Mouse (Mus musculus) liver, embryonic 13.5 days (tissue): ENCODE measurements around the gene Rtkn2. TPM values are rescaled to one million over a fixed set of nuclear protein-coding genes. Genes with fewer than 3 reads are reported as not detected.

Experiments used
- ATAC-seq: fragments of 200-750 bp; cut with Nextera tagmentation; 2 replicates; pipeline ENCODE4 v1.8.0; 2017; ENCODE audit warnings: low read depth, mild to moderate bottlenecking, moderate number of reproducible peaks, moderate library complexity
- DNase-seq: peaks from one replicate; pipeline ENCODE4 v3.0.0; 2022
- H3K27ac ChIP-seq: fragments of 300-500 bp; sonication (generic); 2 replicates; pipeline ENCODE4 v1.5.1; 2015; ENCODE audit warnings: moderate library complexity, mild to moderate bottlenecking, inconsistent platforms
- H3K27me3 ChIP-seq: fragments of 300-500 bp; sonication (generic); 2 replicates; pipeline ENCODE4 v1.6.1; 2015; ENCODE audit warnings: mild to moderate bottlenecking, inconsistent platforms
- H3K36me3 ChIP-seq: fragments of 300-500 bp; sonication (generic); 2 replicates; pipeline ENCODE4 v1.6.1; 2015; ENCODE audit warnings: mild to moderate bottlenecking, inconsistent platforms
- H3K4me1 ChIP-seq: fragments of 300-500 bp; sonication (generic); replicated peaks from 2 replicates; pipeline ENCODE4 v1.6.1; 2015; ENCODE audit warnings: inconsistent platforms
- H3K4me2 ChIP-seq: fragments of 300-500 bp; sonication (generic); 2 replicates; pipeline ENCODE4 v1.6.1; 2015; ENCODE audit warnings: inconsistent platforms, mild to moderate bottlenecking, moderate library complexity
- H3K4me3 ChIP-seq: fragments of 300-500 bp; sonication (generic); replicated peaks from 2 replicates; pipeline ENCODE4 v1.5.1; 2015; ENCODE audit warnings: mild to moderate bottlenecking, inconsistent platforms
- H3K9ac ChIP-seq: fragments of 300-500 bp; sonication (generic); 2 replicates; pipeline ENCODE4 v1.6.1; 2015; ENCODE audit warnings: mild to moderate bottlenecking, inconsistent platforms
- H3K9me3 ChIP-seq: fragments of 300-500 bp; sonication (generic); replicated peaks from 2 replicates; pipeline ENCODE4 v1.6.1; 2016; ENCODE audit warnings: inconsistent platforms
- WGBS: fragments of 180-500 bp; shearing (Covaris S2); methylation state at CpG from one replicate; pipeline ENCODE4 v1.1.7; 2015; ENCODE audit not compliant: insufficient replicate concordance; 5-methylcytosine and 5-hydroxymethylcytosine counted together
- polyA plus RNA-seq: library from polyadenylated mRNA; unstranded; fragments of >200 nt; fragmentation: Nextera tagmentation; extraction: Ambion mirVana; gene quantifications from 2 replicates; pipeline ENCODE4 v1.2.1, GENCODE M21; 2015

Gene Rtkn2
- polyA plus RNA-seq, 1 experiment from 2014 or later, result 1.8 TPM

GRCm38 (mm10) chr10:68020755-68021154, 41.4 kb downstream of the Rtkn2 start:
- Histone ChIP-seq H3K4me2 (no peak overlapping the region), H3K36me3 (peaks cover 9% of the 10 kb centered on the region), H3K4me1 (no peaks in the 10 kb centered on the region), H3K27ac (no peak overlapping the region), H3K4me3 (no peak overlapping the region), H3K9me3 (no peaks in the 10 kb centered on the region; the same call in 1 of the 2 replicates), H3K9ac (no peak overlapping the region), H3K27me3 (no peaks in the 10 kb centered on the region)
- ATAC-seq (no peak), DNase-seq (no peak)
- WGBS, result 75% methylated on average over 2 of the region's 2 CpGs

GRCm38 (mm10) chr10:68025660-68026059, 46.3 kb downstream of the Rtkn2 start:
- H3K4me1 ChIP-seq, result no peaks in the 10 kb centered on the region
- H3K9ac ChIP-seq, result no peak overlapping the region
- DNase-seq (no peak), ATAC-seq (no peak)
- no peaks in the 10 kb centered on the region for H3K9me3 ChIP-seq
- no peak overlapping the region for H3K27ac ChIP-seq
- H3K4me3 ChIP-seq, result no peak overlapping the region
- WGBS, result 68% methylated on average over 3 of the region's 3 CpGs
- H3K36me3 ChIP-seq, result no peaks in the 10 kb centered on the region
- no peak overlapping the region for H3K4me2 ChIP-seq
- H3K27me3 ChIP-seq, result no peaks in the 10 kb centered on the region

DNA sequence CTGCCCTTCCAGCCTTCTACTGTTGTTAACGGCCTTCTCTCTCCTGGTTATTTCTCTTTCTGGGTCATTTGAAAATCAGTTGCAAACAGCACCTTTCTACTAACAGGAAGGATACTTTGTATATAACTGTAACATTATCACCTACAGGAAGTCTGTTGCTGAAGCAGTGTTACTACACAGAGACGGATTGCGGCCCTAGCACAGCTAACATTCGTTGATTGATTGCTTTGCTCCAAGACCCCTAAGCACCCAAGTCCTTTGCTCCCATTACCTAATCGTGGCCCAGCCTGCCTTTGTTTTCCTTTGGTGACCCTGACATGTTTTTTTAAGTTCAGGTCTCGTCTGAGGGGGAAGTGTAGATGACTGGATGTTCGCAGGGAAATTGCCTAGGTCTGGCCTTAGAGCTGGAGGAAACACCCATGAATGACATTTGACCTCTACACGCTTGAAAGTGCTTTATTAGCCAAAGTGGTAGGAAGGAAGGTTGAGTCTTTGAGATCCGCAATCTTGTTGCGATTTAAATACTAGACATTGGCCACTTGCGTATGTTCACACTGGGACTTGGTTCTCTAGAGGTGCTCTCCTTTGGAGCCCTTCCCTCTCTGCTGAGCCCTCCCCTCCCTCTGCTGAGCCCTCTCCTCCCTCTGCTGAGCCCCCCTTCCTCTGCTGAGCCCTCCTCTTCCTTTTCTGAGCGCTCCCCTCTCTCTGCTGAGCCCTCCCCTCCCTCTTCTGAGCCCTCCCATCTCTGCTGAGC, 49.1 kb downstream of the Rtkn2 start:
- H3K27ac ChIP-seq, result no peak overlapping the region
- ATAC-seq (peak; percentile 45; the same call in 1 of the 2 replicates), DNase-seq (no peak)
- H3K9me3 ChIP-seq, result no peaks in the 10 kb centered on the region
- WGBS, result 56% methylated on average over 12 of the region's 12 CpGs
- no peaks in the 10 kb centered on the region for H3K4me1 ChIP-seq
- no peak overlapping the region for H3K9ac ChIP-seq
- H3K36me3 ChIP-seq, result no peaks in the 10 kb centered on the region
- no peak overlapping the region for H3K4me2 ChIP-seq
- no peak overlapping the region for H3K4me3 ChIP-seq
- H3K27me3 ChIP-seq, result no peaks in the 10 kb centered on the region

DNA sequence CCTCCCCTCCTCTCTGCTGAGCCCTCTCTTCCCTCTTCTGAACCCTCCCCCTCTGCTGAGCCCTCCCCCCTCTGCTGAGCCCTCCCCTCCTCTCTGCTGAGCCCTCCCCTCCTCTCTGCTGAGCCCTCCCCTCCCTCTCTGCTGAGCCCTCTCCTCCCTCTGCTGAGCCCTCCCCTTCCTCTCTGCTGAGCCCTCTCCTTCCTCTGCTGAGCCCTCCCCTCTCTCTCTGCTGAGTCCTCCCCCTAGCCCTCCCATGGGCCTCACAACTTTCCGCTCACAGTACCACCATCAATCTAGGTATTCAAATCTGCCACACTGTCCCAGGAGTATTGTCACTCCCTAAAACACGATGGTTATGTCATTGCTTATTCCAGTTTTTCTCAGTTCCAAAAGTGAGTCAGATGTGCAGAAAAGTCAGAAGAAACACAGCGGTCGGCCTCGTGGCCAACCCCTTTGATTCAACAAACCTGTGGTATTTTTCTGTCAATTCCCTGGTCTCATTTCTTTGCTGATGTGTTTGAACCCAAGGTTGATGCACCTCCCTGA, 49.8 kb downstream of the Rtkn2 start:
- H3K4me3 ChIP-seq, result no peak overlapping the region
- H3K9ac ChIP-seq, result no peak overlapping the region
- no peak overlapping the region for H3K4me2 ChIP-seq
- no peaks in the 10 kb centered on the region for H3K36me3 ChIP-seq
- 73% methylated on average over 5 of the region's 5 CpGs for WGBS
- no peak overlapping the region for H3K27ac ChIP-seq
- ATAC-seq, result 0 out of 2 replicates have a peak, but pooled peaks have one; percentile 23
- H3K9me3 ChIP-seq, result no peaks in the 10 kb centered on the region
- no peaks in the 10 kb centered on the region for H3K4me1 ChIP-seq
- no peak for DNase-seq
- no peaks in the 10 kb centered on the region for H3K27me3 ChIP-seq

DNA sequence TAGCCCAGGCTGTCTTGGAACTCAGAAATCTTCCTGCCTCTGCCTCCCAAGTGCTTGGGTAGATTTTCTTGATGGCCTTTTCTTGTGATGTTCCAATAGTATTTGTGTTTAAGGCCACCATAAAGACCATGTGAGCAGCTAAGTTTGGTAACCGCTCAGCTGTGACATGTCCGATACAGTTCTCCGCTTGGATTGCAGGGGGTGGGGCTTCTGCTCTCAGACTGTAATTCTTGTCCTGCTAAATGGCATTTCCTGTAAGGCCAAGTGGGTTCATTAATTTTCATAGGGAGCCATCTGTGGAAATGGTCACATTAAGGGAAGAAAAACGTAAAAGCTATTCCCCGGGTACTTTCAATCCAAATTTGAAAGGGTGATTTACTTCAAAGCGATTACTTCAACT, 50.7 kb downstream of the Rtkn2 start:
- H3K36me3 ChIP-seq, result no peaks in the 10 kb centered on the region
- no peak overlapping the region for H3K27ac ChIP-seq
- no peak overlapping the region for H3K9ac ChIP-seq
- H3K4me2 ChIP-seq, result no peak overlapping the region
- 89% methylated on average over 6 of the region's 6 CpGs for WGBS
- no peak for DNase-seq
- H3K4me1 ChIP-seq, result no peaks in the 10 kb centered on the region
- no peaks in the 10 kb centered on the region for H3K27me3 ChIP-seq
- ATAC-seq, result no peak
- H3K4me3 ChIP-seq, result no peak overlapping the region
- no peaks in the 10 kb centered on the region for H3K9me3 ChIP-seq

DNA sequence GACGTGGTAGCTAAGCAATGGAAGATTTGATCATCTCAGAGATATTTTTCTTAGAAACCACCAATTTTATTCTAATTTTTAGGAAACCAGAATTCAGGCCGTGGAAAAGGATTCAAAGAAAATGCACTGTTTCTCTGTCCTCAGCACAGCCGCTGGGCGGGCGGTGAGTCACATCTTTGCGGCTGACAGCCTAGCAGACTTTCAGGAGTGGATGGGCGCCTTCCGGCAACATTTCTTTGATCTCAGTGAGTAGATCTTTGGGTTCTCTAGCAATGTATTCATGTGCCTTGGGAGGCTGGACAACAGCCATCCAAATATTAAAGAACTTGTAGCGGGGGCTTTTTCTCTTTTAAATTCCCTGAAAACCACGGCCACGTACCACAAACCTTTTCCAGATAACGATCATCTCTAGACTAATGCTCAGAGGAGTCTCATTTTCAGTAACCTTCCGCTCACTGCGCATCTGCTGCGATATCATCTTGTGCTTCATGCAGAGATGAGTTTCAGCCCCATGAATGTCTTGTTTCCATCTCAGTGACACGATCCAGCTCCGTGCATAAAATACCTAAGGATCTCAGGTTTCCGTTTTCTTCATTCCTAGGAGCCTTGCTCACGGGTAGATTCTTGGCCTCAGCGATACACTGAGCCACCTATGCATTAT, 56.5 kb downstream of the Rtkn2 start:
- DNase-seq (no peak), ATAC-seq (no peak)
- Histone ChIP-seq H3K4me2 (no peak overlapping the region), H3K9ac (no peak overlapping the region), H3K9me3 (no peaks in the 10 kb centered on the region), H3K27ac (no peak overlapping the region), H3K36me3 (no peaks in the 10 kb centered on the region), H3K4me3 (no peak overlapping the region), H3K27me3 (no peaks in the 10 kb centered on the region), H3K4me1 (no peaks in the 10 kb centered on the region)
- WGBS, result 82% methylated on average over 20 of the region's 20 CpGs

DNA sequence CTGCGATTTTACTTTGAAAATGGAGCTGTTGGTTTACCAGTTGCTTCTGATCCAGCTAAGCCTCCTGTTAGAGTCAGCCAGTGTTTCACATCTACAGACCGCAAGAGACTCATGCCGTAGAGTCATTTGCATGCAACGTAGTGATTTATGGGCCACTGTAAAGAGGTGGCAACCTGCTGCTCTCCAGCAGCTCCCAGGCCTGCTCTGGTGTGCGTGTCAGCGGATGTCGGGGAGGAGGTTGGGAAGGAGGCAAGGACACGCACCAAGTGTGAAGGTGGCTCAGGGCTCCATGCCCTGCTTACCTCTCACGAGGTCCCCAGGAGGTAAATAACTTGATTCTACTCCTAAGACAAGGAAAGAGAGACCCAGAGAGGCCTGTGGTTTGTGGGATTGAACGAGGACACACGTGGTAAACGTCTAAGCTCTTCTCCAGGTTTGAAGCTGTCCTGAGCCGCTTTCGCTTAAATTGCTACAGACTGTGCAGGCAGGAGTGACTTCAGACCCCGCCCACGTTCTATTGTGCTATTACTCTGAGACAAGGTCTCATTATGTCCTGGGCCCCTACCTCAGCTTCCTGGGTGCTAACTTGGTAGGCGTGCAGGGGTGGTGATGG, 57.1 kb downstream of the Rtkn2 start:
- no peak for DNase-seq
- ATAC-seq, result no peak
- Histone ChIP-seq H3K4me1 (no peaks in the 10 kb centered on the region), H3K27me3 (no peaks in the 10 kb centered on the region), H3K9ac (no peak overlapping the region), H3K4me3 (no peak overlapping the region), H3K36me3 (no peaks in the 10 kb centered on the region), H3K9me3 (no peaks in the 10 kb centered on the region), H3K27ac (no peak overlapping the region), H3K4me2 (no peak overlapping the region)
- 80% methylated on average over 17 of the region's 17 CpGs for WGBS

GRCm38 (mm10) chr10:68038997-68039624, 59.7 kb downstream of the Rtkn2 start:
- peaks cover 4% of the 10 kb centered on the region; the same call in 1 of the 2 replicates for H3K4me1 ChIP-seq
- WGBS, result 76% methylated on average over 8 of the region's 8 CpGs
- no peaks in the 10 kb centered on the region for H3K9me3 ChIP-seq
- H3K27me3 ChIP-seq, result no peaks in the 10 kb centered on the region
- H3K27ac ChIP-seq, result no peak overlapping the region
- no peaks in the 10 kb centered on the region for H3K36me3 ChIP-seq
- no peak for ATAC-seq
- no peak overlapping the region for H3K9ac ChIP-seq
- DNase-seq, result no peak
- no peak overlapping the region for H3K4me3 ChIP-seq
- no peak overlapping the region for H3K4me2 ChIP-seq

DNA sequence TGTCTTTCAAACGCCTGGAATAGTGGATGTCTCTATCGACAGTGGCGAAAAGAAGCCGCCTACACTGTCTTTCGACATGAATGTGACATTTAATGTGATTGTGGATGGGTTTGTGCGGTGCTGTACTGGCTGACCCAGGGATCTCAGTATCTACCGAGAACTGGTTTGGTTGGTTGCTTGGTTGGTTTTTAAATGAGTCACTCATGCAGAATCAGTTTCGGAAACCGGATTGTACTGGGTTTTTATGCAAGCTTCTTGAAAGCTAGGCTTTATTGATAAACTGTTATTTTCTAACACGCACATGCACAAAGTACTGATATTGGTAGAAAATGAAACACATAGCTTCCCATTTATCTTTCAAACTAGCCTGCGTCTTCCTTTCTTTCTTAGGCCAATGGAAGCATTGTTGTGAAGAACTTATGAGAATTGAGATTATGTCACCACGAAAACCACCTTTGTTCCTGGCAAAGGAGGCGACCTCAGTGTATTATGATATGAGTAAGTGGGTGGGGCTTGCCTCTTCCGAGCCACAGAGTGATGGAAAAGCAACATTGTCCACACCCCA, 60.4 kb downstream of the Rtkn2 start:
- H3K4me3 ChIP-seq, result no peak overlapping the region
- H3K4me1 ChIP-seq, result peaks cover 7% of the 10 kb centered on the region; the same call in 1 of the 2 replicates
- 62% methylated on average over 14 of the region's 14 CpGs for WGBS
- H3K4me2 ChIP-seq, result no peak overlapping the region
- ATAC-seq, result no peak
- no peaks in the 10 kb centered on the region for H3K36me3 ChIP-seq
- H3K9me3 ChIP-seq, result no peaks in the 10 kb centered on the region
- no peaks in the 10 kb centered on the region for H3K27me3 ChIP-seq
- DNase-seq, result no peak
- H3K27ac ChIP-seq, result no peak overlapping the region
- no peak overlapping the region for H3K9ac ChIP-seq

DNA sequence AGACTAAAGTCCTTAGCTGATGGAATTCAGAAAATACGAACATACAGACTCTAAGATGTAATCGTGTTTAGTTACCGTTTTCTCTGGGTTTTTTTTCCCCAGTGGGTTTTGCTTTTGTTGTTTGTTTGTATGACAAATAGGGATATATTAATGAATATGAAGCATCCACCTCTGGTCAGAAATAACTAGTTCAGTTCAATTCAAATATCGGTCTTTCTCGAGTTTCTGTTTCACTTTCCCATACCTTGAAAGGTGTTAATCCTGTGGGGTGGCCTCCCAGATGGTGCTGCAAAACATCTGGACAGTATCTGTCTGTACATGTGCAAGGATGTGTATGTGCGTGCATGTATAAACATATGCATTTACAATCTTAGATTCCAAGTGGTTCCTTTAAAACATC, 61.0 kb downstream of the Rtkn2 start:
- H3K9ac ChIP-seq, result no peak overlapping the region
- H3K4me3 ChIP-seq, result no peak overlapping the region
- H3K36me3 ChIP-seq, result no peaks in the 10 kb centered on the region
- no peak for DNase-seq
- H3K4me1 ChIP-seq, result peaks cover 7% of the 10 kb centered on the region; the same call in 1 of the 2 replicates
- no peak overlapping the region for H3K4me2 ChIP-seq
- H3K9me3 ChIP-seq, result no peaks in the 10 kb centered on the region
- no peak for ATAC-seq
- no peak overlapping the region for H3K27ac ChIP-seq
- WGBS, result 74% methylated on average over 6 of the region's 6 CpGs
- H3K27me3 ChIP-seq, result no peaks in the 10 kb centered on the region

DNA sequence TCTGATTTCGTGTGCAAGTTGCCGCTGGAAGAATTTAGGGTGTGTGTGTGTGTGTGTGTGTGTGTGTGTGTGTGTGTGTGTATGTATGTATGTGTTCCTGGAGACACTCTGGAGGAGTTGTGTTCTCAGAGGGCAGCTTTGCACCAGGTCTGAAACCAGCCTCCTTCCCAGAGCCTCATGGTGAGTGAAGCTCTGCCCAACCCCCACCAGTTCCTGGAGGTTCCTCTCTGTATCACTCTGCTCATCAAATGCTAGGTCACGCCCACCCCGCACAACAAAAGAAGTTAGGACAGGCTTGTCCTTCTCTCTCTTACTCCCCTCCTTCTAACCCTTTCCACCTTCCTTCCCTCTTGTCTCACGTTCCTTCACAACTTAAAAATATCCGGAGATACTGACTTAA, 64.6 kb downstream of the Rtkn2 start:
- WGBS, result 43% methylated on average over 6 of the region's 6 CpGs

More for the DNA sequence above, 64.6 kb downstream of the Rtkn2 start:
- Histone ChIP-seq H3K4me1 (peaks cover 7% of the 10 kb centered on the region; the same call in 1 of the 2 replicates), H3K4me3 (no peak overlapping the region), H3K9ac (no peak overlapping the region), H3K9me3 (no peaks in the 10 kb centered on the region), H3K27me3 (no peaks in the 10 kb centered on the region), H3K4me2 (no peak overlapping the region), H3K36me3 (no peaks in the 10 kb centered on the region), H3K27ac (no peak overlapping the region)
- peak; percentile 9 for DNase-seq
- no peak for ATAC-seq
